10 mouse cellular contexts compared by ENCODE assay signal in genomic region chr15:83142861-83143260, GRCm38 (mm10). TPM values are rescaled to one million over a fixed set of nuclear protein-coding genes. Genes with fewer than 3 reads are reported as not detected.
DNase-seq lines count a peak whose midpoint lies in the region; ATAC-seq lines count a peak whose summit lies in the region.
"Had no signal": no experiment of that assay in that cellular context is flagged by ENCODE, and none has a peak within 500 bp of the region (broad histone marks: within the 10 kb centered on the region; RNA-seq: fewer than 3 reads in every experiment).

No protein-coding gene starts in this region.

- H3K27me3 ChIP-seq in hindbrain, embryonic 16.5 days (replicated peaks; ENCODE audit: control insufficient read depth, insufficient read depth, low read length): no peaks in the 10 kb centered on the region
- no peaks in the 10 kb centered on the region for H3K27me3 ChIP-seq in hindbrain, embryonic 13.5 days
- no peaks in the 10 kb centered on the region for H3K27me3 ChIP-seq in midbrain, embryonic 13.5 days
- no peaks in the 10 kb centered on the region for H3K27me3 ChIP-seq in midbrain, embryonic 15.5 days (replicated peaks)
- no peaks in the 10 kb centered on the region for H3K27me3 ChIP-seq in embryonic facial prominence, embryonic 13.5 days
- no peaks in the 10 kb centered on the region for H3K27me3 ChIP-seq in stomach, embryonic 14.5 days (ENCODE audit: control insufficient read depth, insufficient read depth, low read length)

- no peak overlapping the region for H3K4me3 ChIP-seq in hindbrain, embryonic 16.5 days (ENCODE audit: low read length)
- H3K4me3 ChIP-seq in hindbrain, embryonic 13.5 days: no peak overlapping the region
- no peak overlapping the region for H3K4me3 ChIP-seq in midbrain, embryonic 13.5 days (replicated peaks)
- H3K4me3 ChIP-seq in midbrain, embryonic 15.5 days: no peak overlapping the region
- H3K4me3 ChIP-seq in embryonic facial prominence, embryonic 13.5 days: no peak overlapping the region
- no peak overlapping the region for H3K4me3 ChIP-seq in stomach, embryonic 14.5 days (ENCODE audit: low read depth, low read length)

- ATAC-seq in hindbrain, embryonic 16.5 days: no peak
- ATAC-seq in hindbrain, embryonic 13.5 days (ENCODE audit: low FRiP score): no peak
- 0 out of 2 replicates have a peak, but pooled peaks have one; percentile 30 for ATAC-seq in midbrain, embryonic 13.5 days
- no peak for ATAC-seq in midbrain, embryonic 15.5 days (replicated peaks)
- ATAC-seq in embryonic facial prominence, embryonic 13.5 days (ENCODE audit: insufficient number of reproducible peaks, insufficient read depth, low FRiP score, low TSS enrichment, low read depth): no peak
- ATAC-seq in stomach, embryonic 14.5 days (ENCODE audit: insufficient number of reproducible peaks, insufficient read depth, low FRiP score, low read depth): no peak

- H3K4me1 ChIP-seq in hindbrain, embryonic 16.5 days (ENCODE audit: control insufficient read depth, insufficient read depth, low read depth, low read length): peaks cover 15% of the 10 kb centered on the region
- peaks cover 51% of the 10 kb centered on the region for H3K4me1 ChIP-seq in hindbrain, embryonic 13.5 days (replicated peaks)
- peaks cover 41% of the 10 kb centered on the region for H3K4me1 ChIP-seq in midbrain, embryonic 13.5 days (replicated peaks)
- peaks cover 24% of the 10 kb centered on the region for H3K4me1 ChIP-seq in midbrain, embryonic 15.5 days
- peaks cover 34% of the 10 kb centered on the region for H3K4me1 ChIP-seq in embryonic facial prominence, embryonic 13.5 days
- H3K4me1 ChIP-seq in stomach, embryonic 14.5 days (ENCODE audit: control insufficient read depth, insufficient read depth, low read length): peaks cover 14% of the 10 kb centered on the region

- no peak for DNase-seq in kidney, adult 8-10 months
- DNase-seq in kidney, adult 9 months: no peak
- DNase-seq: kidney, postnatal 14 days; lung, adult 2 months had no signal

- H3K4me2 ChIP-seq in hindbrain, embryonic 16.5 days (ENCODE audit: low read length): peak overlapping the region; percentile 12; the same call in 1 of the 2 replicates
- H3K4me2 ChIP-seq in hindbrain, embryonic 13.5 days: no peak overlapping the region
- no peak overlapping the region for H3K4me2 ChIP-seq in midbrain, embryonic 13.5 days (replicated peaks)
- H3K4me2 ChIP-seq in midbrain, embryonic 15.5 days: no peak overlapping the region
- no peak overlapping the region for H3K4me2 ChIP-seq in embryonic facial prominence, embryonic 13.5 days
- no peak overlapping the region for H3K4me2 ChIP-seq in stomach, embryonic 14.5 days (replicated peaks; ENCODE audit: low read depth, low read length)

- H3K27ac ChIP-seq in hindbrain, embryonic 16.5 days (ENCODE audit: low read depth, low read length): no peak overlapping the region
- no peak overlapping the region; the same call in 1 of the 2 replicates for H3K27ac ChIP-seq in hindbrain, embryonic 13.5 days
- H3K27ac ChIP-seq in midbrain, embryonic 13.5 days: peak overlapping the region; percentile 20; the same call in 1 of the 2 replicates
- no peak overlapping the region for H3K27ac ChIP-seq in midbrain, embryonic 15.5 days
- peak overlapping the region; percentile 68; the same call in 1 of the 2 replicates for H3K27ac ChIP-seq in embryonic facial prominence, embryonic 13.5 days
- peak overlapping the region; percentile 4 for H3K27ac ChIP-seq in stomach, embryonic 14.5 days (ENCODE audit: low read length)

- H3K9me3 ChIP-seq in hindbrain, embryonic 16.5 days (ENCODE audit: control insufficient read depth, low read length): no peaks in the 10 kb centered on the region
- no peaks in the 10 kb centered on the region for H3K9me3 ChIP-seq in hindbrain, embryonic 13.5 days
- no peaks in the 10 kb centered on the region for H3K9me3 ChIP-seq in midbrain, embryonic 13.5 days
- H3K9me3 ChIP-seq in midbrain, embryonic 15.5 days: no peaks in the 10 kb centered on the region
- H3K9me3 ChIP-seq in embryonic facial prominence, embryonic 13.5 days: no peaks in the 10 kb centered on the region
- H3K9me3 ChIP-seq in stomach, embryonic 14.5 days (ENCODE audit: control insufficient read depth, low read depth, low read length): no peaks in the 10 kb centered on the region

- no peak overlapping the region for H3K9ac ChIP-seq in hindbrain, embryonic 16.5 days (ENCODE audit: low read depth, low read length)
- H3K9ac ChIP-seq in hindbrain, embryonic 13.5 days: no peak overlapping the region
- 0 out of 2 replicates have a peak overlapping the region, but pooled peaks have one; percentile 7 for H3K9ac ChIP-seq in midbrain, embryonic 13.5 days (replicated peaks)
- no peak overlapping the region for H3K9ac ChIP-seq in midbrain, embryonic 15.5 days
- no peak overlapping the region for H3K9ac ChIP-seq in embryonic facial prominence, embryonic 13.5 days
- H3K9ac ChIP-seq in stomach, embryonic 14.5 days (replicated peaks; ENCODE audit: low read depth, low read length): no peak overlapping the region

- peaks cover 16% of the 10 kb centered on the region for H3K36me3 ChIP-seq in hindbrain, embryonic 16.5 days (ENCODE audit: control insufficient read depth, insufficient read depth, low read length)
- H3K36me3 ChIP-seq in hindbrain, embryonic 13.5 days: peaks cover 28% of the 10 kb centered on the region
- H3K36me3 ChIP-seq in midbrain, embryonic 13.5 days: peaks cover 41% of the 10 kb centered on the region
- H3K36me3 ChIP-seq in midbrain, embryonic 15.5 days (replicated peaks): no peaks in the 10 kb centered on the region
- peaks cover 57% of the 10 kb centered on the region for H3K36me3 ChIP-seq in embryonic facial prominence, embryonic 13.5 days
- peaks cover 10% of the 10 kb centered on the region; the same call in 1 of the 2 replicates for H3K36me3 ChIP-seq in stomach, embryonic 14.5 days (ENCODE audit: control insufficient read depth, insufficient read depth, low read length)

- 29% methylated on average over 5 of the region's 5 CpGs for WGBS in hindbrain, embryonic 16.5 days
- 32% methylated on average over 5 of the region's 5 CpGs for WGBS in hindbrain, embryonic 13.5 days
- WGBS in midbrain, embryonic 13.5 days: 32% methylated on average over 5 of the region's 5 CpGs
- WGBS in midbrain, embryonic 15.5 days: 27% methylated on average over 5 of the region's 5 CpGs
- WGBS in embryonic facial prominence, embryonic 13.5 days: 55% methylated on average over 5 of the region's 5 CpGs
- WGBS in stomach, embryonic 14.5 days: 16% methylated on average over 5 of the region's 5 CpGs

RNA-seq across cellular contexts. Expression of gene Poldip3, which starts 6.3 kb away (rescaled TPM):
- polyA plus RNA-seq in hindbrain, embryonic 16.5 days (2015; fragmentation: Nextera tagmentation; extraction: Ambion mirVana): 122 and 134 TPM in 2 replicates
- 144 and 146 TPM in 2 replicates for polyA plus RNA-seq in hindbrain, embryonic 13.5 days (2015; fragmentation: Nextera tagmentation; extraction: Ambion mirVana)
- polyA plus RNA-seq in midbrain, embryonic 13.5 days (2015; fragmentation: Nextera tagmentation; extraction: Ambion mirVana): 166 and 169 TPM in 2 replicates
- polyA plus RNA-seq in midbrain, embryonic 15.5 days (2015; fragmentation: Nextera tagmentation; extraction: Ambion mirVana): 154 and 158 TPM in 2 replicates
- polyA plus RNA-seq in embryonic facial prominence, embryonic 13.5 days (2015; fragmentation: Nextera tagmentation; extraction: Ambion mirVana): 155 TPM in 2 replicates
- 158 and 161 TPM in 2 replicates for polyA plus RNA-seq in stomach, embryonic 14.5 days (2014; fragmentation: Nextera tagmentation; extraction: Ambion mirVana)

RNA-seq across cellular contexts. Expression of gene Rrp7a, which starts 20.3 kb away (rescaled TPM):
- polyA plus RNA-seq in hindbrain, embryonic 16.5 days (2015; fragmentation: Nextera tagmentation; extraction: Ambion mirVana): 78.2 and 93.9 TPM in 2 replicates
- polyA plus RNA-seq in hindbrain, embryonic 13.5 days (2015; fragmentation: Nextera tagmentation; extraction: Ambion mirVana): 72.7 and 74.8 TPM in 2 replicates
- polyA plus RNA-seq in midbrain, embryonic 13.5 days (2015; fragmentation: Nextera tagmentation; extraction: Ambion mirVana): 72.4 and 77.0 TPM in 2 replicates
- 83.5 and 86.8 TPM in 2 replicates for polyA plus RNA-seq in midbrain, embryonic 15.5 days (2015; fragmentation: Nextera tagmentation; extraction: Ambion mirVana)
- polyA plus RNA-seq in embryonic facial prominence, embryonic 13.5 days (2015; fragmentation: Nextera tagmentation; extraction: Ambion mirVana): 53.8 and 67.7 TPM in 2 replicates
- 45.9 and 49.3 TPM in 2 replicates for polyA plus RNA-seq in stomach, embryonic 14.5 days (2014; fragmentation: Nextera tagmentation; extraction: Ambion mirVana)

RNA-seq across cellular contexts. Expression of gene Cyb5r3, which starts 29.5 kb away (rescaled TPM):
- polyA plus RNA-seq in hindbrain, embryonic 16.5 days (2015; fragmentation: Nextera tagmentation; extraction: Ambion mirVana): 130 and 163 TPM in 2 replicates
- polyA plus RNA-seq in hindbrain, embryonic 13.5 days (2015; fragmentation: Nextera tagmentation; extraction: Ambion mirVana): 117 and 134 TPM in 2 replicates
- 123 and 133 TPM in 2 replicates for polyA plus RNA-seq in midbrain, embryonic 13.5 days (2015; fragmentation: Nextera tagmentation; extraction: Ambion mirVana)
- polyA plus RNA-seq in midbrain, embryonic 15.5 days (2015; fragmentation: Nextera tagmentation; extraction: Ambion mirVana): 122 TPM in 2 replicates
- 116 and 118 TPM in 2 replicates for polyA plus RNA-seq in embryonic facial prominence, embryonic 13.5 days (2015; fragmentation: Nextera tagmentation; extraction: Ambion mirVana)
- polyA plus RNA-seq in stomach, embryonic 14.5 days (2014; fragmentation: Nextera tagmentation; extraction: Ambion mirVana): 207 and 214 TPM in 2 replicates

RNA-seq across cellular contexts. Expression of gene Serhl, which starts 53.6 kb away (rescaled TPM):
- 34.2 and 36.4 TPM in 2 replicates for polyA plus RNA-seq in hindbrain, embryonic 16.5 days (2015; fragmentation: Nextera tagmentation; extraction: Ambion mirVana)
- polyA plus RNA-seq in hindbrain, embryonic 13.5 days (2015; fragmentation: Nextera tagmentation; extraction: Ambion mirVana): 30.8 and 32.4 TPM in 2 replicates
- polyA plus RNA-seq in midbrain, embryonic 13.5 days (2015; fragmentation: Nextera tagmentation; extraction: Ambion mirVana): 27.2 and 30.6 TPM in 2 replicates
- 24.9 and 27.8 TPM in 2 replicates for polyA plus RNA-seq in midbrain, embryonic 15.5 days (2015; fragmentation: Nextera tagmentation; extraction: Ambion mirVana)
- 60.9 and 68.9 TPM in 2 replicates for polyA plus RNA-seq in embryonic facial prominence, embryonic 13.5 days (2015; fragmentation: Nextera tagmentation; extraction: Ambion mirVana)
- 58.9 and 61.7 TPM in 2 replicates for polyA plus RNA-seq in stomach, embryonic 14.5 days (2014; fragmentation: Nextera tagmentation; extraction: Ambion mirVana)

Comparison
In these comparisons a context has a peak if more than half of its experiments do, and no peak if none do; other contexts are left out.
1. H3K27ac ChIP-seq: peak in midbrain, embryonic 13.5 days (single experiment), embryonic facial prominence, embryonic 13.5 days (single experiment) and stomach, embryonic 14.5 days (single experiment); none in hindbrain, embryonic 16.5 days (single experiment), hindbrain, embryonic 13.5 days (single experiment) and midbrain, embryonic 15.5 days (single experiment).